Mouse (Mus musculus): Measurements from ENCODE around the gene Adsl. TPM values are rescaled to one million over a fixed set of nuclear protein-coding genes. Genes with fewer than 3 reads are reported as not detected.

Adsl gene
- total and polyA plus RNA-seq, 2 experiments from 2014 or later = 149 to 156 TPM

DNA sequence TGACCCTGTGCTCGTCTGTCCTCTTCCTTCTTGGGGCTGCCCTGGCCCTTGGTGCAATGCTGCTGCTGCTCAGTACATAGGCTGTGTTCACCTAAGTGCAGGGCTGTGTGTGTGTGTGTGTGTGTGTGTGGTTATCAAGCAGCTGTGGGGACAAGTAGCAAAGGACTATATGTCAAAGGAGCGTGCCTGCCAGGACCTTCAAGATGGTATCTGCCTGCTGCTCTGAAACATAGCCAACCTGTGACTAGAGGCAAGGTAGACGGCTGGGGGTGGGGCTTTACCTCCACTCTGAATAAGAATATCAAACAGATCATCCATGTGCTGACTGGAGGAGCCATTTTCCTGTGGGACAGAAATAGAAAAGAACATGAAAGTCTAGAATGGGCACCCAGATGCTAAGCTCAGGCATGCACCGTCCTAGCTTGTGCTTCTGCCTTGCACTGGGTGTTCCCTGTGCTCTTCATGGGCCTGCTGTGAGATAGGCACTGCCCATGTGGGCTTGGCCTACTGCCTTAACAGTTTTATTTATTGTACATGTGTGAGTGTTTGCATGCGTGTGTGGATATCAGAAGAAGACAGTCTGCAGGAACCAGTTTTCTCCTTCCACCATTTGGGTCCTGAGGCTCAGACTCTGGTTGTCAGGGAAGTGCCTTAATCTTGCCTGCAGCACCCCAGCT lies 66.9 kb downstream of the Adsl start:
- H3K4me1 ChIP-seq (ENCODE audit: control insufficient read depth, insufficient read depth) = no peaks in the 10 kb centered on the region
- no peaks in the 10 kb centered on the region for H3K9me3 ChIP-seq (replicated peaks; ENCODE audit: control insufficient read depth, low read length)
- no peak overlapping the region for H3K9ac ChIP-seq (replicated peaks; ENCODE audit: low read depth, low read length)
- 72% methylated on average over 5 of the region's 5 CpGs for WGBS
- ATAC-seq (ENCODE audit: insufficient read depth, low read depth) = no peak
- DNase-seq (ENCODE audit: low spot score) = no peak
- H3K27ac ChIP-seq (ENCODE audit: low read depth) = no peak overlapping the region
- no peak overlapping the region for H3K4me3 ChIP-seq (ENCODE audit: low read depth, low read length)
- no peak overlapping the region for H3K4me2 ChIP-seq (ENCODE audit: low read depth, low read length)
- no peak for TF ChIP-seq EP300 (IDR thresholded peaks at IDR 0.05; ENCODE audit: low read depth)
- no peak for TF ChIP-seq CTCF (IDR thresholded peaks at IDR 0.05; ENCODE audit: low read depth)
- H3K36me3 ChIP-seq (replicated peaks; ENCODE audit: control insufficient read depth, insufficient read depth, low read length) = peaks cover 81% of the 10 kb centered on the region
- no peaks in the 10 kb centered on the region for H3K27me3 ChIP-seq (ENCODE audit: control insufficient read depth, insufficient read depth, low read length)

DNA sequence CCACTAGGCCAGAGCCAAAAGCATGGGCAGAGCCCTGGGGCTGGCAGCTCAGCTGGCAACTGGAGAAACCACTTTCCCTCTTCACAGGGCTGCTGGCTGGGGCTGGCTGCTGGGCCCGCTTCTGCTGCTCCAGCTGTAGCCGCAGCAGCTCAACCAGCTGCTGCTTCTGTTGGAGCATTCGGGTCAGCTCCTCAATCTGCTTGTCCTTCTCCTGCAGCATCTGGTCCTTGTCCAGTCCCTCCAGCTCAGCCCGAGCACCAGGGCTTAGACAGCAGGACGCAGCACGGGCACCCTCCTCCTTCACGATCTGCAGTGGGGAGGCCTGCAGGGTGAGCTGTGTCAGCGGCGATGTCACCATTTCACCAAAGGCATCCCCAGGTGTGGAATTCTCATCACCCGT lies 68.2 kb downstream of the Adsl start:
- H3K9me3 ChIP-seq (replicated peaks; ENCODE audit: control insufficient read depth, low read length) = no peaks in the 10 kb centered on the region
- no peak overlapping the region for H3K9ac ChIP-seq (replicated peaks; ENCODE audit: low read depth, low read length)
- H3K4me1 ChIP-seq (ENCODE audit: control insufficient read depth, insufficient read depth) = no peaks in the 10 kb centered on the region
- H3K27me3 ChIP-seq (ENCODE audit: control insufficient read depth, insufficient read depth, low read length) = no peaks in the 10 kb centered on the region
- H3K27ac ChIP-seq (ENCODE audit: low read depth) = no peak overlapping the region
- H3K4me3 ChIP-seq (ENCODE audit: low read depth, low read length) = no peak overlapping the region
- H3K4me2 ChIP-seq (ENCODE audit: low read depth, low read length) = no peak overlapping the region
- peaks cover 79% of the 10 kb centered on the region for H3K36me3 ChIP-seq (replicated peaks; ENCODE audit: control insufficient read depth, insufficient read depth, low read length)
- 91% methylated on average over 10 of the region's 10 CpGs for WGBS
- ATAC-seq (ENCODE audit: insufficient read depth, low read depth) (no peak), DNase-seq (ENCODE audit: low spot score) (no peak)
- TF ChIP-seq EP300 (IDR thresholded peaks at IDR 0.05; ENCODE audit: low read depth) (no peak), CTCF (IDR thresholded peaks at IDR 0.05; ENCODE audit: low read depth) (no peak)

DNA sequence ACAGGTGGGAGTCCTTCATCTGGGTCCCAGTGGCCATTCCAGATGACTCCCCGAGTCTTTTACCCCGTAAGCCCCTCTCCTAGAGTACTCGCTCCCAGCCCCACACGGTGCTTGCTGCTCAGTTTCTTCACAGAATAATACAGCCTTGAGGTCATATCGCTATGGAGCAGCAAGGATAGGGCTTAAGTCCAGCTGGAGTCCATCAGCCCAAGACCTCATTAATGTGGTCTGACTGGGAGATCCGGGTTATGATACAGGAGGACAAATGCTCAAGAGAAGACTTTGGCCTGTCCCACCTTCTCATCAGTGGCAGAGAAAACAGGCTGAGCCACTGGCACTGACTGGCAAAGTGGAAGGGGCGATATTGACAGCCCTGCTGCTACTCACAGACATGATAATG lies 69.0 kb downstream of the Adsl start:
- DNase-seq (ENCODE audit: low spot score) = no peak
- Histone ChIP-seq H3K9ac (replicated peaks; ENCODE audit: low read depth, low read length) (no peak overlapping the region), H3K9me3 (replicated peaks; ENCODE audit: control insufficient read depth, low read length) (no peaks in the 10 kb centered on the region), H3K27ac (ENCODE audit: low read depth) (no peak overlapping the region), H3K4me3 (ENCODE audit: low read depth, low read length) (no peak overlapping the region), H3K4me1 (ENCODE audit: control insufficient read depth, insufficient read depth) (no peaks in the 10 kb centered on the region), H3K27me3 (ENCODE audit: control insufficient read depth, insufficient read depth, low read length) (no peaks in the 10 kb centered on the region), H3K36me3 (replicated peaks; ENCODE audit: control insufficient read depth, insufficient read depth, low read length) (peaks cover 74% of the 10 kb centered on the region), H3K4me2 (ENCODE audit: low read depth, low read length) (no peak overlapping the region)
- 86% methylated on average over 7 of the region's 7 CpGs for WGBS
- ATAC-seq (ENCODE audit: insufficient read depth, low read depth) = no peak
- TF ChIP-seq EP300 (IDR thresholded peaks at IDR 0.05; ENCODE audit: low read depth) = no peak
- TF ChIP-seq CTCF (IDR thresholded peaks at IDR 0.05; ENCODE audit: low read depth) = no peak

Small RNA genes lying within 50 kb of the gene (microRNA-seq; reads per million reads assigned to microRNA genes)
- gene Mir5113 = 14.8 reads per million, percentile 34 among the genes with 10 or more reads in this experiment

Other genes starting within 250 kb of the Adsl start
- 26.4 and 33.5 TPM in 2 replicates for gene Tnrc6b, start 237.2 kb upstream of the Adsl start, total RNA-seq (2014; rRNA removed; ENCODE audit: low replicate concordance)
- gene Tnrc6b, start 237.2 kb upstream of the Adsl start, polyA plus RNA-seq (2015; fragmentation: Nextera tagmentation; extraction: Ambion mirVana) = 15.2 and 16.1 TPM in 2 replicates
- gene Sgsm3, start 29.3 kb downstream of the Adsl start, total RNA-seq (2014; rRNA removed; ENCODE audit: low replicate concordance) = 21.0 and 35.6 TPM in 2 replicates
- 7.8 and 9.3 TPM in 2 replicates for gene Sgsm3, start 29.3 kb downstream of the Adsl start, polyA plus RNA-seq (2015; fragmentation: Nextera tagmentation; extraction: Ambion mirVana)
- 11.4 and 26.0 TPM in 2 replicates for gene Mrtfa, start 242.3 kb downstream of the Adsl start, total RNA-seq (2014; rRNA removed; ENCODE audit: low replicate concordance)
- gene Mrtfa, start 242.3 kb downstream of the Adsl start, polyA plus RNA-seq (2015; fragmentation: Nextera tagmentation; extraction: Ambion mirVana) = 4.9 and 5.8 TPM in 2 replicates